Mouse (Mus musculus): ENCODE measurements around the gene Kif3c.

- no peak for TF ChIP-seq CTCF (IDR thresholded peaks at IDR 0.05 in 2 of 3, conservative IDR thresholded peaks at IDR 0.05 in 1 of 3; ENCODE audit: control insufficient read depth in 1 of 3, insufficient read depth in 1 of 3, low read depth in 2 of 3, low read length in 3 of 3, poor library complexity in 1 of 3, severe bottlenecking in 1 of 3)
- no peak for TF ChIP-seq CHD2 (IDR thresholded peaks at IDR 0.05; ENCODE audit: low read length)
- no peak for TF ChIP-seq TCF12 (IDR thresholded peaks at IDR 0.05; ENCODE audit: low read depth, low read length)
- no peak for TF ChIP-seq ZMIZ1 (IDR thresholded peaks at IDR 0.05; ENCODE audit: low read depth, low read length)
- peak; percentile 2; the same call in 1 of the 2 replicates for TF ChIP-seq GATA1 (IDR thresholded peaks at IDR 0.05; ENCODE audit: low read depth, low read length)
- TF ChIP-seq USF1 (IDR thresholded peaks at IDR 0.05; ENCODE audit: low read depth, low read length), result no peak
- TF ChIP-seq POLR2A (IDR thresholded peaks at IDR 0.05; ENCODE audit: control insufficient read depth in 1 of 2, insufficient read depth in 1 of 2, low read depth in 1 of 2, low read length in 2 of 2, poor library complexity in 1 of 2), result no peak
Observed at GRCm38 (mm10) chr12:3391276-3391675, 26.3 kb downstream of the Kif3c start.
